Mouse (Mus musculus) ZHBTc4 (cell line): ENCODE measurements around the gene Bpifa6.
A peak's percentile ranks its signal among the peaks of the same experiment; 100 is the strongest.

Source experiments
- DNase-seq: peaks from one replicate; pipeline ENCODE4 v3.0.0-alpha.2; 2011; ENCODE audit warnings: low read depth, low spot score

Bpifa6 gene

GRCm38 (mm10) chr2:154038932-154039331 is 64.2 kb downstream of the Bpifa6 start:
- peak; percentile 73 for DNase-seq

- no peak for DNase-seq
Measured at GRCm38 (mm10) chr2:154044743-154045142, 70.0 kb downstream of the Bpifa6 start.
